Mouse (Mus musculus) cortical plate, adult 2 months (tissue): ENCODE data around the gene Prkcq. TPM values are rescaled to one million over a fixed set of nuclear protein-coding genes. Genes with fewer than 3 reads are reported as not detected.
"Not testable (repeated sequence)": the region's sequence is repeated elsewhere in the genome, so short reads cannot be mapped to it uniquely, and the experiment has no call there.

Experiments used
- H3K27ac ChIP-seq: fragments of 200-500 bp; 2 replicates; pipeline ENCODE4 v1.5.1; 2012; ENCODE audit warnings: low read length, control low read depth, inconsistent platforms; ENCODE audit not compliant: insufficient read depth
- H3K4me1 ChIP-seq: fragments of 200-500 bp; 2 replicates; pipeline ENCODE4 v1.6.1; 2011; ENCODE audit warnings: low read length; ENCODE audit not compliant: control insufficient read depth, insufficient read depth
- H3K4me3 ChIP-seq: fragments of 200-500 bp; 2 replicates; pipeline ENCODE4 v1.5.1; 2011; ENCODE audit warnings: mild to moderate bottlenecking, low read length, control low read depth; ENCODE audit not compliant: insufficient read depth
- CTCF ChIP-seq: fragments of 200-500 bp; IDR thresholded peaks from 2 replicates; pipeline ENCODE4 v1.5.1; 2011; ENCODE audit warnings: mild to moderate bottlenecking, control low read depth, low read length; ENCODE audit not compliant: insufficient read depth; ENCODE audit errors: extremely low read depth
- POLR2A ChIP-seq: fragments of 200-500 bp; IDR thresholded peaks from 2 replicates; pipeline ENCODE4 v1.6.1; 2011; ENCODE audit warnings: mild to moderate bottlenecking, low read length, control low read depth; ENCODE audit not compliant: insufficient read depth; ENCODE audit errors: extremely low read depth
- polyA plus RNA-seq: library from polyadenylated mRNA; depleted of rRNA; stranded (reverse); fragments of >200 nt; gene quantifications from 2 replicates; pipeline ENCODE4 v1.2.3, GENCODE M21; 2012

Prkcq gene
- polyA plus RNA-seq, 1 experiment = 10.2 TPM

- TF ChIP-seq POLR2A (no peak), CTCF (no peak)
- H3K4me3 ChIP-seq = no peak overlapping the region
- H3K4me1 ChIP-seq = no peaks in the 10 kb centered on the region
- peak overlapping the region; percentile 22 for H3K27ac ChIP-seq
These were observed 167.3 kb downstream of the Prkcq start for GRCm38 (mm10) chr2:11338931-11339839.

DNA sequence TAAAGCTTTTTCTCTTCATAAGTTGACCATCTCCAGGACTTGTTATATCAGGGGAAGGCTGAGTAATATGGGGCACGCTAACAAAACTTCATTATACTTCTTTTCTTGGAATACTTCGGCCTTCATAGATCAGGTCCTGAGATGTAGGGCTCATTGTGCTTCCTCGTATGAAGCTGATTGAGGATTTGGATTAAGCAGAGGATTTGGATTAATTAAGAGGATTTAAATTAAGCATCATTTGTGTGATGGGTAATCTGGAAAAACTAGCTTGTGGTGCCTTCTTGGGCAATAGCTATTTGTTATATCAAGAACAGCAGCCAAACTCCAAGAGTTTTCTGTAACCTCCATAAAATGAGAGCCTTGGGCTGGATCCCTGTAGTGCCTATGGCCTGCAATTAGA is 172.8 kb downstream of the Prkcq start:
- TF ChIP-seq POLR2A (no peak), CTCF (no peak)
- Histone ChIP-seq H3K4me1 (peaks cover 2% of the 10 kb centered on the region; the same call in 1 of the 2 replicates), H3K4me3 (no peak overlapping the region), H3K27ac (no peak overlapping the region)

GRCm38 (mm10) chr2:11346419-11346818 is 174.5 kb downstream of the Prkcq start:
- H3K27ac ChIP-seq, H3K4me1 ChIP-seq, H3K4me3 ChIP-seq: not testable (repeated sequence)

- peaks cover 2% of the 10 kb centered on the region; the same call in 1 of the 2 replicates for H3K4me1 ChIP-seq
- H3K27ac ChIP-seq = no peak overlapping the region
- no peak for TF ChIP-seq CTCF
- no peak for TF ChIP-seq POLR2A
- H3K4me3 ChIP-seq = no peak overlapping the region
These were observed 175.9 kb downstream of the Prkcq start for GRCm38 (mm10) chr2:11347791-11348190.
